Mouse (Mus musculus): ENCODE data around the gene Cdkn2b. TPM values are rescaled to one million over a fixed set of nuclear protein-coding genes. Genes with fewer than 3 reads are reported as not detected.

Gene Cdkn2b
- polyA plus RNA-seq (2014; fragmentation: Nextera tagmentation; extraction: Ambion mirVana), result 0.30 and 0.71 TPM in 2 replicates

- H3K27ac ChIP-seq (ENCODE audit: low read depth, low read length), result no peak within 1 kb of the TSS
- ATAC-seq (replicated peaks; ENCODE audit: low FRiP score) (peak; percentile 96), DNase-seq (ENCODE audit: low spot score) (peak; percentile 83)
- H3K9me3 ChIP-seq (ENCODE audit: control insufficient read depth, low read length), result no peaks in the 10 kb centered on the region
- peak within 1 kb of the TSS; percentile 69 for H3K4me3 ChIP-seq (ENCODE audit: low read depth, low read length)
- H3K27me3 ChIP-seq (replicated peaks; ENCODE audit: control insufficient read depth, insufficient read depth, low read length), result peaks cover 70% of the 10 kb centered on the region
- no peaks in the 10 kb centered on the region for H3K36me3 ChIP-seq (ENCODE audit: control insufficient read depth, insufficient read depth, low read length)
- peak within 1 kb of the TSS; percentile 40; the same call in 1 of the 2 replicates for H3K9ac ChIP-seq (ENCODE audit: low read depth, low read length)
- H3K4me2 ChIP-seq, result peak within 1 kb of the TSS; percentile 100
- H3K4me1 ChIP-seq (replicated peaks; ENCODE audit: control insufficient read depth, insufficient read depth, low read length), result peaks cover 4% of the 10 kb centered on the region; the same call in 1 of the 2 replicates
- under 1% methylated on average over 61 of the region's 61 CpGs for WGBS
These were observed at the start of gene Cdkn2b for GRCm38 (mm10) chr4:89310491-89311254. Gene Cdkn2b, minus strand, starts transcription at chr4:89311039.

GRCm38 (mm10) chr4:89360349-89360748 lies 49.5 kb upstream of the Cdkn2b start:
- 68% methylated on average over 3 of the region's 3 CpGs for WGBS
- Histone ChIP-seq H3K36me3 (ENCODE audit: control insufficient read depth, insufficient read depth, low read length) (no peaks in the 10 kb centered on the region), H3K27me3 (replicated peaks; ENCODE audit: control insufficient read depth, insufficient read depth, low read length) (no peaks in the 10 kb centered on the region), H3K4me1 (replicated peaks; ENCODE audit: control insufficient read depth, insufficient read depth, low read length) (no peaks in the 10 kb centered on the region), H3K4me2 (no peak overlapping the region), H3K9me3 (ENCODE audit: control insufficient read depth, low read length) (no peaks in the 10 kb centered on the region), H3K4me3 (ENCODE audit: low read depth, low read length) (no peak overlapping the region), H3K9ac (ENCODE audit: low read depth, low read length) (no peak overlapping the region), H3K27ac (ENCODE audit: low read depth, low read length) (no peak overlapping the region)
- no peak for DNase-seq (ENCODE audit: low spot score)
- no peak for ATAC-seq (replicated peaks; ENCODE audit: low FRiP score)

- H3K27ac ChIP-seq (ENCODE audit: low read depth, low read length), result no peak overlapping the region
- no peaks in the 10 kb centered on the region for H3K27me3 ChIP-seq (replicated peaks; ENCODE audit: control insufficient read depth, insufficient read depth, low read length)
- 91% methylated on average over 6 of the region's 6 CpGs for WGBS
- no peaks in the 10 kb centered on the region for H3K4me1 ChIP-seq (replicated peaks; ENCODE audit: control insufficient read depth, insufficient read depth, low read length)
- no peak overlapping the region for H3K9ac ChIP-seq (ENCODE audit: low read depth, low read length)
- DNase-seq (ENCODE audit: low spot score), result no peak
- no peak overlapping the region for H3K4me3 ChIP-seq (ENCODE audit: low read depth, low read length)
- H3K4me2 ChIP-seq, result no peak overlapping the region
- H3K9me3 ChIP-seq (ENCODE audit: control insufficient read depth, low read length), result no peaks in the 10 kb centered on the region
- no peaks in the 10 kb centered on the region for H3K36me3 ChIP-seq (ENCODE audit: control insufficient read depth, insufficient read depth, low read length)
- ATAC-seq (replicated peaks; ENCODE audit: low FRiP score), result no peak
These were observed 48.7 kb upstream of the Cdkn2b start for GRCm38 (mm10) chr4:89359506-89359905.

GRCm38 (mm10) chr4:89353935-89354334 lies 43.1 kb upstream of the Cdkn2b start:
- no peaks in the 10 kb centered on the region for H3K27me3 ChIP-seq (replicated peaks; ENCODE audit: control insufficient read depth, insufficient read depth, low read length)
- H3K27ac ChIP-seq (ENCODE audit: low read depth, low read length), result no peak overlapping the region
- WGBS, result 49% methylated on average over 9 of the region's 9 CpGs
- no peaks in the 10 kb centered on the region for H3K9me3 ChIP-seq (ENCODE audit: control insufficient read depth, low read length)
- no peak overlapping the region for H3K4me2 ChIP-seq
- H3K36me3 ChIP-seq (ENCODE audit: control insufficient read depth, insufficient read depth, low read length), result no peaks in the 10 kb centered on the region
- no peaks in the 10 kb centered on the region for H3K4me1 ChIP-seq (replicated peaks; ENCODE audit: control insufficient read depth, insufficient read depth, low read length)
- ATAC-seq (replicated peaks; ENCODE audit: low FRiP score) (no peak), DNase-seq (ENCODE audit: low spot score) (no peak)
- no peak overlapping the region for H3K9ac ChIP-seq (ENCODE audit: low read depth, low read length)
- H3K4me3 ChIP-seq (ENCODE audit: low read depth, low read length), result no peak overlapping the region

GRCm38 (mm10) chr4:89353071-89353582 lies 42.3 kb upstream of the Cdkn2b start:
- Histone ChIP-seq H3K4me1 (replicated peaks; ENCODE audit: control insufficient read depth, insufficient read depth, low read length) (no peaks in the 10 kb centered on the region), H3K9me3 (ENCODE audit: control insufficient read depth, low read length) (no peaks in the 10 kb centered on the region), H3K27me3 (replicated peaks; ENCODE audit: control insufficient read depth, insufficient read depth, low read length) (no peaks in the 10 kb centered on the region), H3K4me2 (no peak overlapping the region), H3K36me3 (ENCODE audit: control insufficient read depth, insufficient read depth, low read length) (no peaks in the 10 kb centered on the region), H3K9ac (ENCODE audit: low read depth, low read length) (no peak overlapping the region), H3K27ac (ENCODE audit: low read depth, low read length) (no peak overlapping the region), H3K4me3 (ENCODE audit: low read depth, low read length) (no peak overlapping the region)
- DNase-seq (ENCODE audit: low spot score) (no peak), ATAC-seq (replicated peaks; ENCODE audit: low FRiP score) (no peak)
- 77% methylated on average over 3 of the region's 3 CpGs for WGBS

- 34% methylated on average over 5 of the region's 5 CpGs for WGBS
- H3K27me3 ChIP-seq (replicated peaks; ENCODE audit: control insufficient read depth, insufficient read depth, low read length), result no peaks in the 10 kb centered on the region
- no peak overlapping the region for H3K4me2 ChIP-seq
- no peak overlapping the region for H3K9ac ChIP-seq (ENCODE audit: low read depth, low read length)
- no peak overlapping the region for H3K27ac ChIP-seq (ENCODE audit: low read depth, low read length)
- H3K9me3 ChIP-seq (ENCODE audit: control insufficient read depth, low read length), result no peaks in the 10 kb centered on the region
- H3K36me3 ChIP-seq (ENCODE audit: control insufficient read depth, insufficient read depth, low read length), result no peaks in the 10 kb centered on the region
- no peak for ATAC-seq (replicated peaks; ENCODE audit: low FRiP score)
- DNase-seq (ENCODE audit: low spot score), result no peak
- no peak overlapping the region for H3K4me3 ChIP-seq (ENCODE audit: low read depth, low read length)
- no peaks in the 10 kb centered on the region for H3K4me1 ChIP-seq (replicated peaks; ENCODE audit: control insufficient read depth, insufficient read depth, low read length)
These were observed 40.6 kb upstream of the Cdkn2b start for GRCm38 (mm10) chr4:89351474-89351873.

- DNase-seq (ENCODE audit: low spot score) (no peak), ATAC-seq (replicated peaks; ENCODE audit: low FRiP score) (no peak)
- H3K4me3 ChIP-seq (ENCODE audit: low read depth, low read length), result no peak overlapping the region
- H3K27ac ChIP-seq (ENCODE audit: low read depth, low read length), result no peak overlapping the region
- no peak overlapping the region for H3K9ac ChIP-seq (ENCODE audit: low read depth, low read length)
- H3K27me3 ChIP-seq (replicated peaks; ENCODE audit: control insufficient read depth, insufficient read depth, low read length), result no peaks in the 10 kb centered on the region
- no peaks in the 10 kb centered on the region for H3K4me1 ChIP-seq (replicated peaks; ENCODE audit: control insufficient read depth, insufficient read depth, low read length)
- H3K4me2 ChIP-seq, result no peak overlapping the region
- WGBS, result 69% methylated on average over 6 of the region's 6 CpGs
- no peaks in the 10 kb centered on the region for H3K36me3 ChIP-seq (ENCODE audit: control insufficient read depth, insufficient read depth, low read length)
- no peaks in the 10 kb centered on the region for H3K9me3 ChIP-seq (ENCODE audit: control insufficient read depth, low read length)
These were observed 40.2 kb upstream of the Cdkn2b start for GRCm38 (mm10) chr4:89350938-89351451.

- WGBS, result 57% methylated on average over 9 of the region's 9 CpGs
- ATAC-seq (replicated peaks; ENCODE audit: low FRiP score) (no peak), DNase-seq (ENCODE audit: low spot score) (no peak)
- Histone ChIP-seq H3K4me3 (ENCODE audit: low read depth, low read length) (no peak overlapping the region), H3K4me2 (no peak overlapping the region), H3K4me1 (replicated peaks; ENCODE audit: control insufficient read depth, insufficient read depth, low read length) (no peaks in the 10 kb centered on the region), H3K27me3 (replicated peaks; ENCODE audit: control insufficient read depth, insufficient read depth, low read length) (no peaks in the 10 kb centered on the region), H3K36me3 (ENCODE audit: control insufficient read depth, insufficient read depth, low read length) (no peaks in the 10 kb centered on the region), H3K9ac (ENCODE audit: low read depth, low read length) (no peak overlapping the region), H3K9me3 (ENCODE audit: control insufficient read depth, low read length) (no peaks in the 10 kb centered on the region), H3K27ac (ENCODE audit: low read depth, low read length) (no peak overlapping the region)
These were observed 39.6 kb upstream of the Cdkn2b start for GRCm38 (mm10) chr4:89350391-89350790.

GRCm38 (mm10) chr4:89348842-89349241 lies 38.0 kb upstream of the Cdkn2b start:
- no peaks in the 10 kb centered on the region for H3K4me1 ChIP-seq (replicated peaks; ENCODE audit: control insufficient read depth, insufficient read depth, low read length)
- no peak overlapping the region for H3K27ac ChIP-seq (ENCODE audit: low read depth, low read length)
- ATAC-seq (replicated peaks; ENCODE audit: low FRiP score) (no peak), DNase-seq (ENCODE audit: low spot score) (no peak)
- WGBS, result 75% methylated on average over 5 of the region's 5 CpGs
- no peaks in the 10 kb centered on the region for H3K9me3 ChIP-seq (ENCODE audit: control insufficient read depth, low read length)
- no peak overlapping the region for H3K4me2 ChIP-seq
- no peaks in the 10 kb centered on the region for H3K36me3 ChIP-seq (ENCODE audit: control insufficient read depth, insufficient read depth, low read length)
- H3K9ac ChIP-seq (ENCODE audit: low read depth, low read length), result no peak overlapping the region
- H3K27me3 ChIP-seq (replicated peaks; ENCODE audit: control insufficient read depth, insufficient read depth, low read length), result no peaks in the 10 kb centered on the region
- H3K4me3 ChIP-seq (ENCODE audit: low read depth, low read length), result no peak overlapping the region

Data from liver, embryonic 11.5 days (tissue).